Mouse (Mus musculus): ENCODE data around the gene Ubox5. TPM values are rescaled to one million over a fixed set of nuclear protein-coding genes. Genes with fewer than 3 reads are reported as not detected.
"Not testable (repeated sequence)": the region's sequence is repeated elsewhere in the genome, so short reads cannot be mapped to it uniquely, and the experiment has no call there.

The Ubox5 gene
- polyA plus RNA-seq (2016; fragmentation: Nextera tagmentation; extraction: Ambion mirVana) = 21.9 and 22.0 TPM in 2 replicates

DNA sequence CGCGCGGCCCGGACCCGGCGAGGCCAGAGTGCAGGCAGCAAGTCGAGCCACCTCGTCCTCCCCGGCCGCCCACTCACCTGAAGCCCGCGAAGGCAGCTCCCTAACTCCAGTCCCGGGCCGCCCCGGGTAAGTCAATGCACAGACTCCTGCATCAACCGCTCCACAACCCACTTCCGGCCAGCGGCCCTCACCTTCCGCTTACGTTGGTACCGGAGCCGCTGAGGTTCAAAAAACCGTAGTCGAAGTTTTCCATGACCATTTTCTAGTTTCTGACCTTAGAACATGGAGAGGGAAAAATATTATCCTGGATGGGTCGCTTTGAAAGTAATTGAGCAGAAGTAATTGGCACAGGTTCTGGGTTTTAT, at the start of gene Ubox5, which contains the start of gene Fastkd5:
Ubox5 (minus strand) TSS at position 200 of the 365 bp plus-strand sequence.
Fastkd5 (minus strand) TSS at position 189 of the 365 bp plus-strand sequence.
- 1% methylated on average over 25 of the region's 25 CpGs for WGBS
- peaks cover 46% of the 10 kb centered on the region for H3K4me1 ChIP-seq
- peak; percentile 86 for DNase-seq (ENCODE audit: extremely low spot score, low spot score)
- H3K9me3 ChIP-seq = no peaks in the 10 kb centered on the region
- H3K36me3 ChIP-seq (replicated peaks) = peaks cover 36% of the 10 kb centered on the region
- H3K27ac ChIP-seq = peak within 1 kb of the TSS; percentile 90
- H3K27me3 ChIP-seq (ENCODE audit: poor library complexity, severe bottlenecking) = peaks cover 36% of the 10 kb centered on the region
- H3K4me3 ChIP-seq = peak within 1 kb of the TSS; percentile 84

DNA sequence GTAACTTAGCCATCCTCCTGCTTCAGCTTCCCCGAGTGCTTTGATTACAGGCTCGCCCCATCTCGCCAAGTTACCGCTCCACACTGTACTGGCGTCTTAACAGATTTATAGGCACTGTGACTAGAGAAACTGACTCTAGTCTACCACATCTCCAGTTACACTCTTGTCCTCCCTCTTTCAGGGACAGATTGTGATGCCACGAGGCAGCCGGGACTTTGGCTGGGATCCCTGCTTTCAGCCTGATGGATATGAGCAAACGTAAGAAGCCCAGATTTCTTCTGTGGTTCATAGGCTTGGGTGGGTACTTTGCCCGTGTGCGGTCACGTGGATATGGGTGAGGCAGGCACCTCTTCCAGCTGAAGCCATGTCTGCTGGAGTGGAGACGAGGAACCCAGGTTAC, 49.3 kb upstream of the Ubox5 start:
- WGBS = 94% methylated on average over 12 of the region's 12 CpGs
- no peak for DNase-seq (ENCODE audit: extremely low spot score, low spot score)

DNA sequence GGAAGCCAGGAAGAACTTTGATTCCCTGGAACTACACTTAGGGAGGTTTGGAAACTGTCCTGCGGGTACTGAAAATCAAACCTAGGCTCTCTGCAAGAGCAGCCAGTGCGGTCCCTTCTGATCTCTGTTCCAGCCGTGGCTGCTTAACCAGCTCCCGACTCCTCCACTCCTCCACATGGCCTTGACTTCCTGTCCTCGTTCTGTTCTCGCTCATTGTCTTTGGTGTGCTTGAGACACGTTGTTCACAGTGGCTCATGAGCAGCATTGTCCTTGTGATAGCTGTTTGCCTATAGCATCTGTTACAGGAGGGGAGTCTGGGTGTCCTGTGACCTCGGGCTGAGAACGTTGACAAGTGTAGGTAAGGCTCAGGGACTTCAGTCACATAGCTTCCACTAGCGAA, 47.4 kb upstream of the Ubox5 start:
- WGBS = 91% methylated on average over 10 of the region's 10 CpGs
- Histone ChIP-seq H3K27ac (no peak overlapping the region), H3K9me3 (no peaks in the 10 kb centered on the region), H3K36me3 (replicated peaks) (peaks cover 99% of the 10 kb centered on the region), H3K27me3 (ENCODE audit: poor library complexity, severe bottlenecking) (no peaks in the 10 kb centered on the region), H3K4me1 (no peaks in the 10 kb centered on the region), H3K4me3 (no peak overlapping the region)
- no peak for DNase-seq (ENCODE audit: extremely low spot score, low spot score)

More for the DNA sequence above, 49.3 kb upstream of the Ubox5 start:
- Histone ChIP-seq H3K27me3 (ENCODE audit: poor library complexity, severe bottlenecking) (no peaks in the 10 kb centered on the region), H3K27ac (no peak overlapping the region), H3K36me3 (replicated peaks) (peaks cover 100% of the 10 kb centered on the region), H3K9me3 (no peaks in the 10 kb centered on the region), H3K4me3 (no peak overlapping the region), H3K4me1 (no peaks in the 10 kb centered on the region)

DNA sequence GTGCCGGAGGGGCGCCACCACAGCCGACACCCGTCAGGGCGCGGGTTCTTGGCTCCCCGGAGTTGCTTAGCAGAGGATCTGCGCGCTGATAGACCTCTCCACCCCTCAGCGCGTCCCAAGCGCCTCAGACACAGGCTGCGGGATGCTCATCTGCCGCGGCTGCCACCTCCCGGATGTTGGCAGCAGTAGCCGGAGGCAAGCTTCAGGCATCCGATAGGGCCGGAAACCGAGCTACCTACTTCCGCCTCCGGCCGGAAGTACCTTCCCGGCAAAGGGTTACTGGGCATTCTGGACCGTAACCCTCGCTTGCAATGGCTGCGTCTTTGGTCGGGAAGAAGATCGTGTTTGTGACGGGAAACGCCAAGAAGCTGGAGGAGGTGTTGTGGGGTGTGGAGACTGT, 37.7 kb upstream of the Ubox5 start, which contains the start of gene Itpa:
Itpa (plus strand) TSS at position 52 of the 400 bp plus-strand sequence.
- DNase-seq (ENCODE audit: extremely low spot score, low spot score) = peak; percentile 90
- Histone ChIP-seq H3K36me3 (replicated peaks) (peaks cover 31% of the 10 kb centered on the region), H3K27me3 (ENCODE audit: poor library complexity, severe bottlenecking) (no peaks in the 10 kb centered on the region), H3K27ac (peak within 1 kb of the TSS; percentile 90), H3K4me3 (peak within 1 kb of the TSS; percentile 82), H3K4me1 (peaks cover 48% of the 10 kb centered on the region), H3K9me3 (no peaks in the 10 kb centered on the region)
- WGBS = under 1% methylated on average over 31 of the region's 31 CpGs

DNA sequence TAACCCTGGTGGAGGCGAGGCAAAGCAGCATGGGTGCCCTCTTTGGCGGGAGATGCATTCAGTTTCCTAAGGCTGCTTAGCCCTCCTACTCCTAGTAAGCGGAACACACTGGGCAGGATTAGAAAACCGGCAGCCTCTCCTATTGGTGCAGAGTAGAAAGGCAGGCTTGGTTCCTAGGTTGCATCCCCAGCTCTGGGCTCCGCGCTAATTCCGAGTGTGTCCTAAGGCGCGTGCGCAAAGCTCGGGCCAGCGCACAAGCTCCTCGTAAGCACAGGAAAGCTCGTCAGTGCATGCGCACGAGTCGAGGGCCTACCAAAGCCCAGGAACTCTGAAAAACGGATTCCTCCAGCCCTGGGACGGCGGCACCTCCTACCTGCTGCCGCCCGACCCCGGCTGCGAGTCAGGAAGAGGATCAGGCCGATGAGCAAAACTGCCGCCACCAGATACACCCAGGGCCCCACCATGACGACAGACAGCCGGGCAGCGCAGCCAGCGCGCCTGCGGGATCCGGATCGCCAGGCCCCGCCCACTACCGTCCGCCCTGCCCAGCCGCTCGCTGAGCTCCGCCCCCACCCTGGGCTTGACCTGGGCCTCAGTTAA, 34.4 kb upstream of the Ubox5 start, which contains the start of gene Ddrgk1:
Ddrgk1 (minus strand) TSS at position 558 of the 600 bp plus-strand sequence.
- H3K9me3 ChIP-seq = no peaks in the 10 kb centered on the region
- peak within 1 kb of the TSS; percentile 97 for H3K27ac ChIP-seq
- H3K4me1 ChIP-seq = peaks cover 48% of the 10 kb centered on the region
- peak within 1 kb of the TSS; percentile 63 for H3K4me3 ChIP-seq
- WGBS = under 1% methylated on average over 40 of the region's 40 CpGs
- no peaks in the 10 kb centered on the region for H3K27me3 ChIP-seq (ENCODE audit: poor library complexity, severe bottlenecking)
- H3K36me3 ChIP-seq (replicated peaks) = peaks cover 37% of the 10 kb centered on the region
- peak; percentile 93 for DNase-seq (ENCODE audit: extremely low spot score, low spot score)

DNA sequence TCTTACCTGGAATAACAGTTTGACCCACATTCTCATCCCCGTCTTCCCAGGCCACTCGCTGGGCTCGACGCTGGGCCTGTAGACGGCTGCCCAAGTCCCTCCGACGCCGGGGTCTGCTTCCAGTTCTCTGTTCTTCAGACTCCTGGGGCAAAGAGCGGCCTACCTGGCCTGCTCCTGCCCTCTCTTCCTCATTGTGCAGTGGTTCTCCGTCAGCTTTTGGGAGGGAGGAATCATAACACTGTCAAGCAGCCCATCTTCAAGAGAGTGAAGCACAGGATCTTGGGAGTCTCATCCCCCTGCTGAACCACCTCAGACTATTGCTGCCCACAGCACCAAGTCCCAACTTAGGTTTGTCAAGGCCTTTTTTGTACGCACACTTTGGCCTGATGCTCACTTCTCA, 33.5 kb upstream of the Ubox5 start:
- WGBS = 90% methylated on average over 11 of the region's 11 CpGs
- no peak for DNase-seq (ENCODE audit: extremely low spot score, low spot score)
- peak overlapping the region; percentile 63 for H3K4me3 ChIP-seq
- H3K36me3 ChIP-seq (replicated peaks) = peaks cover 45% of the 10 kb centered on the region
- peak overlapping the region; percentile 97 for H3K27ac ChIP-seq
- H3K9me3 ChIP-seq = no peaks in the 10 kb centered on the region
- peaks cover 39% of the 10 kb centered on the region for H3K4me1 ChIP-seq
- H3K27me3 ChIP-seq (ENCODE audit: poor library complexity, severe bottlenecking) = no peaks in the 10 kb centered on the region

DNA sequence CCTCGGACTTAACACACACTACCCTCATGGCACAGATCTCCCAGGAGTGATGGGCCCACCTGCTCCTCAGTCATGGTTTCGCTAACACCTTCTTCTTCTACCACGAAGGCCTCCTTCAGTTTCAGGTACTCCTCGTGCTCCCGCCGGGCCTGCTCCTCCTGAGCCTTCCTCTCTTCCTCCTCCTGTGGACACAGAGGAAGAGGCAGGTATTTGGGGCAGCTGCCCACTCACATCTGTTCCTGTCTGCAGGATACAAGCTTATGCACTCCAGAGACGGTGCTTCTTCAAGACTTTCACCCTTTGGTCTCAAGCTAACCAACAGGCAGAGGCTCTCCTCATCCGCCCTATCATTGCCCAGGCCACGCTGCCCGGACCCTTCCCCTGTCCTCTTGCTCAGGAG, 28.7 kb upstream of the Ubox5 start:
- no peak for DNase-seq (ENCODE audit: extremely low spot score, low spot score)
- peaks cover 93% of the 10 kb centered on the region for H3K36me3 ChIP-seq (replicated peaks)
- H3K4me3 ChIP-seq = no peak overlapping the region
- WGBS = 94% methylated on average over 10 of the region's 10 CpGs
- peaks cover 18% of the 10 kb centered on the region for H3K4me1 ChIP-seq
- H3K27me3 ChIP-seq (ENCODE audit: poor library complexity, severe bottlenecking) = no peaks in the 10 kb centered on the region
- no peak overlapping the region for H3K27ac ChIP-seq
- no peaks in the 10 kb centered on the region for H3K9me3 ChIP-seq

DNA sequence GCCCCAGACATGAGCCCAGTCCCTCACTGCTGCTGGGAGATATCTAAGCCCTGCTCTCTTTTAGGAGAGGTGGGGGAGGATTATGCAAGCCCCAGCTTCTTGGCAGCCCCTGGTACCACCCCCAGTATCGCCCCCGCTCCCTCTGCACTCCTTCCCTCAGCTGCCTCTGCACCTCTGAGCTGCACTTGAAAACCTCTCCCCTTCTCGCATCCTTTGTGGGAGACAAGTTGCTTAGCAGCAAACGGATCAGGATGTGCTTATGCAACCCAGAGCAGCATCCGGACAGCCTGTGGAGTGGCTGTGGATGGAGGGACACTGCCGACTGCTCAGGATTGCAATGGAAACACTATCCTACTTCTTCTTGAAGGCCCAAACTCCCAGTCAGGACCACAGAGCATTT, 27.7 kb upstream of the Ubox5 start:
- no peaks in the 10 kb centered on the region for H3K9me3 ChIP-seq
- peaks cover 100% of the 10 kb centered on the region for H3K36me3 ChIP-seq (replicated peaks)
- H3K27ac ChIP-seq = no peak overlapping the region
- DNase-seq (ENCODE audit: extremely low spot score, low spot score) = no peak
- WGBS = 85% methylated on average over 6 of the region's 6 CpGs
- H3K27me3 ChIP-seq (ENCODE audit: poor library complexity, severe bottlenecking) = no peaks in the 10 kb centered on the region
- no peak overlapping the region for H3K4me3 ChIP-seq
- peaks cover 8% of the 10 kb centered on the region for H3K4me1 ChIP-seq

DNA sequence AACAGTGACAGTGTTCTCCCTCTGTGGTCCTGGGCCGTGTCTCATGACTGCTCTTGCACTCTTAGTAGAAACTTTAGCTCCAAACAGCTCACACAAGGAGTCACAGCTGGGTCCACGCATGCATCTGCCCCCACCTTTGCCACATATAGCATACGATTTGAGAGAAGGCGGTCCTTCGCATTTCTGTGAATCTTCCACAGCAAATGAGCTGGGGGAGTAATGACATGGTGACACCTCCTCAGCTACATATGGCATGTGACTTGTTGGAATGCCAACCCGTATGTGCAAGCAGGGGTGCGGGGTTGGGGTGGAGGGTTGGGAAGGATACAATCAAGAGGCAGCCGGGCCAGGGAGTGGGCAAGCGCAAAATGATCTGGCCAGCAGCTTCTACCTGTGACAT, 26.7 kb upstream of the Ubox5 start:
- H3K27ac ChIP-seq = no peak overlapping the region
- no peaks in the 10 kb centered on the region for H3K27me3 ChIP-seq (ENCODE audit: poor library complexity, severe bottlenecking)
- no peak for DNase-seq (ENCODE audit: extremely low spot score, low spot score)
- no peaks in the 10 kb centered on the region for H3K4me1 ChIP-seq
- H3K4me3 ChIP-seq = no peak overlapping the region
- peaks cover 95% of the 10 kb centered on the region for H3K36me3 ChIP-seq (replicated peaks)
- H3K9me3 ChIP-seq = no peaks in the 10 kb centered on the region
- 94% methylated on average over 9 of the region's 9 CpGs for WGBS

DNA sequence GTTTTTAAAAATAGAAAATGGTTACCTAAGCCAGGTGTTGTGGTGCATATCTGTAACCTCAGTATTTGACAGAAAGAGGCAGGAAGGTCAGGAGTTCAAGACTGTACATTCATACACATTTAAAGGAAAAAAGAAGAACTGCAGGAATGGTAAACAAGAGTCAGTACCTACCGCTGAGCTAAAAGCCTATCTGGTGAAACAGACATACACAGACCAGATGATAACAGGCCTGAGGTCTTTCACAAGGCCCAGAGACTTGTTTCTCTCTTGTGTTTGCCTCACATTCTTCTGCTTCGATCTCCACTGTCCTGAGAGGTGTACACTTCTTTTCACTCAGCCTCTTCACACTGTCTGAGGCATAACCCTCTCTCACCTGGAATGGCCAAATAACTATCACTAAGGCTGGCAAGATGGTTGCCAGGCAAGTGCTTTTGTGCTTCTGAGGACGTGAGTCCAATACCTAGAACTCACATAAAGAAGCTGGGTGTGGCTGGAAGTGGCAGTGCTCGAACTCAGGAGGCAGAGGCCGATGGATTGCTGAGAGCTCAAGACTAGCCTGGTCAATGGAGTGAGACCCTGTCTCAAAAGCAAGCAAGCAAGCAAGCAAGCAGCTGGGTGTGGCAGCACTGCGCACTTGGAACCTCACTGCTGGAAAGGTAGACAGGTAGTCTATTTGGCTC, 26.0 kb upstream of the Ubox5 start:
- Histone ChIP-seq H3K4me1 (no peaks in the 10 kb centered on the region), H3K27ac (peak overlapping the region; percentile 31; the same call in 1 of the 2 replicates), H3K4me3 (no peak overlapping the region), H3K9me3 (no peaks in the 10 kb centered on the region), H3K36me3 (replicated peaks) (peaks cover 89% of the 10 kb centered on the region), H3K27me3 (ENCODE audit: poor library complexity, severe bottlenecking) (no peaks in the 10 kb centered on the region)
- 90% methylated on average over 6 of the region's 6 CpGs for WGBS
- no peak for DNase-seq (ENCODE audit: extremely low spot score, low spot score)

DNA sequence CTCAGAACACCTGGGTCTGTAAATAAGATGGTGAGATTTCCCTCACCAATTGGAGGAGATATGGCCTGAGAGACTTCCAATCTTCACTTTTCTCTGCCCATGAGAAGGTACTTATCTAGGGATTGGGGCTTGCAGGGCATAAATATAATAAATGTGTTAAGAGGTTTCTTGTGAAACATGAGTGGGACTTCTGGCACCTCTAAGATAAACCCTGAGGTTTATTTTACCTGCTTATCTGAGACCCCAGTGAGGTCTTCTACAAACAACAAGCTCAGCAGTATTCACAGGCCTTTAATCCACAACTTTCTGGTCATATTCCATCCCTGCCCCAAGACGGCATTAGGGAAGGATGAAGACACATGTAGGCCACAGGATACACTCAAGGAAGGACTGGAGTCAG, 23.9 kb upstream of the Ubox5 start:
- Histone ChIP-seq H3K27ac (no peak overlapping the region), H3K9me3 (no peaks in the 10 kb centered on the region), H3K36me3 (replicated peaks) (peaks cover 86% of the 10 kb centered on the region), H3K4me1 (no peaks in the 10 kb centered on the region), H3K27me3 (ENCODE audit: poor library complexity, severe bottlenecking) (no peaks in the 10 kb centered on the region), H3K4me3 (no peak overlapping the region)
- DNase-seq (ENCODE audit: extremely low spot score, low spot score) = no peak
- WGBS = 91% methylated on average over 1 of the region's 1 CpGs

DNA sequence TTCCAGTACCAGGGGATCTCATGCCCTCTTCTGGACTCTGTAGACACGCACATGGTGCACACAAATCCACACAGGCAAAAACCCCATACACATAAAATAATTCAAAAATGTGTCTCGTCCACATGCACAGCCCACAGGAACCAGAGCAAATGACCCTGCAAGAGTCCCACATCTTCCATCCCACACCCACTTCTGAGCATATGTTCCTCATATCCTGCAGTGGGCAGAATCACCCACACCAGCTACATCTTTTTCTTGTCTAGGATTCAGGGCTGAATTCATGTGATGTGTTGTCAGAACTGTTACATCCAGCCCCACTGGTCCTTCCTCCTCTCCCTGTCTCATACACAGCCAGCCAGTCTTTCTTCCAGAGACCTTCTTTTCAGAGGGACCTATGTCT, 23.5 kb upstream of the Ubox5 start:
- Histone ChIP-seq H3K36me3 (replicated peaks) (peaks cover 82% of the 10 kb centered on the region), H3K27me3 (ENCODE audit: poor library complexity, severe bottlenecking) (no peaks in the 10 kb centered on the region), H3K4me1 (no peaks in the 10 kb centered on the region), H3K9me3 (no peaks in the 10 kb centered on the region), H3K27ac (no peak overlapping the region), H3K4me3 (no peak overlapping the region)
- DNase-seq (ENCODE audit: extremely low spot score, low spot score) = no peak
- whole genome bisulfite sequencing = 96% methylated on average over 2 of the region's 2 CpGs

DNA sequence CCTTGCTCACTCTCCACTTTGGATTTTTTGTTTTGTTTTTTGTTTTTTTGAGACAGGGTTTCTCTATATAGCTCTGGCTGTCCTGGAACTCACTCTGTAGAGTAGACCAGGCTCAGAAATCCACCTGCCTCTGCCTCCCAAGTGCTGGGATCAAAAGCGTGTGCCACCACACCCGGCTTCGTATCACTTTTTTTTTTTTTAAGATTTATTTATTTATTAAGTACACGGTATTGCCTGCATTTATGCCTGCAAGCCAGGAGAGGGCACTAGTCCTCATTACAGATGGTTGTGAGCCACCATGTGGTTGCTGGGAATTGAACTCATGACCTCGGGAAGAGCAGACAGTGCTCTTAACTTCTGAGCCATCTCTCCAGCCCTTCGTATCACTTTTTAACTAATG, 19.2 kb upstream of the Ubox5 start:
- H3K9me3 ChIP-seq; H3K4me1 ChIP-seq; H3K27ac ChIP-seq; H3K4me3 ChIP-seq; DNase-seq (ENCODE audit: extremely low spot score, low spot score); H3K27me3 ChIP-seq (ENCODE audit: poor library complexity, severe bottlenecking): not testable (repeated sequence)
- 82% methylated on average over 6 of the region's 6 CpGs for WGBS
- H3K36me3 ChIP-seq (replicated peaks) = peaks cover 47% of the 10 kb centered on the region
